Mouse (Mus musculus): Measurements from ENCODE around the gene Crybg2.
A peak's percentile ranks its signal among the peaks of the same experiment; 100 is the strongest.

GRCm38 (mm10) chr4:134128983-134129362 is 68.4 kb downstream of the Crybg2 start:
- TF ChIP-seq POLR2A (IDR thresholded peaks at IDR 0.05; ENCODE audit: control insufficient read depth, extremely low read depth, insufficient read depth, low read length, poor library complexity): no peak
- TF ChIP-seq CTCF (IDR thresholded peaks at IDR 0.05; ENCODE audit: borderline replicate concordance, control insufficient read depth, extremely low read depth, insufficient read depth, low read length, poor library complexity): peak; percentile 1; the same call in 1 of the 2 replicates
